Mouse (Mus musculus): ENCODE measurements around the gene Gpt2.

GRCm38 (mm10) chr8:85515391-85515790 is 23.0 kb downstream of the Gpt2 start:
- TF ChIP-seq CTCF (conservative IDR thresholded peaks at IDR 0.05; ENCODE audit: insufficient read depth, insufficient read length, low read depth, low read length) (no peak), POLR2A (IDR thresholded peaks at IDR 0.05; ENCODE audit: low read depth, low read length) (peak; percentile 13)
